Mouse (Mus musculus) embryonic facial prominence, embryonic 14.5 days (tissue): ENCODE data around the gene C1qtnf3. TPM values are rescaled to one million over a fixed set of nuclear protein-coding genes. Genes with fewer than 3 reads are reported as not detected.

Source experiments
- ATAC-seq: fragments of 200-750 bp; cut with Nextera tagmentation; 2 replicates; pipeline ENCODE4 v1.8.0; 2017; ENCODE audit warnings: low read depth, moderate number of reproducible peaks, moderate TSS enrichment
- DNase-seq: peaks from one replicate; pipeline ENCODE4 v3.0.0-alpha.2; 2015; ENCODE audit warnings: low spot score
- H3K27ac ChIP-seq: fragments of 300-500 bp; sonication (generic); replicated peaks from 2 replicates; pipeline ENCODE4 v1.5.1; 2014; ENCODE audit warnings: low read depth, mild to moderate bottlenecking, low read length, moderate library complexity
- H3K27me3 ChIP-seq: fragments of 300-500 bp; sonication (generic); replicated peaks from 2 replicates; pipeline ENCODE4 v1.6.1; 2014; ENCODE audit warnings: low read length; ENCODE audit not compliant: control insufficient read depth, insufficient read depth
- H3K36me3 ChIP-seq: fragments of 300-500 bp; sonication (generic); 2 replicates; pipeline ENCODE4 v1.6.1; 2014; ENCODE audit warnings: low read length, mixed read lengths; ENCODE audit not compliant: control insufficient read depth, insufficient read depth
- H3K4me1 ChIP-seq: fragments of 300-500 bp; sonication (generic); 2 replicates; pipeline ENCODE4 v1.6.1; 2014; ENCODE audit warnings: antibody characterized with exemption, low read length; ENCODE audit not compliant: control insufficient read depth, insufficient read depth
- H3K4me2 ChIP-seq: fragments of 300-500 bp; sonication (generic); 2 replicates; pipeline ENCODE4 v1.6.1; 2014; ENCODE audit warnings: low read depth, mild to moderate bottlenecking, low read length, moderate library complexity, mixed read lengths
- H3K4me3 ChIP-seq: fragments of 300-500 bp; sonication (generic); 2 replicates; pipeline ENCODE4 v1.5.1; 2014; ENCODE audit warnings: low read depth, mild to moderate bottlenecking, low read length
- H3K9ac ChIP-seq: fragments of 300-500 bp; sonication (generic); 2 replicates; pipeline ENCODE4 v1.6.1; 2014; ENCODE audit warnings: low read depth, mild to moderate bottlenecking, low read length, moderate library complexity, mixed read lengths
- H3K9me3 ChIP-seq: fragments of 300-500 bp; sonication (generic); 2 replicates; pipeline ENCODE4 v1.6.1; 2016; ENCODE audit warnings: low read length; ENCODE audit not compliant: control insufficient read depth
- WGBS: fragments of 180-500 bp; shearing (Covaris S2); extraction: QIAGEN DNeasy Blood & Tissue Kit; methylation state at CpG from one replicate; pipeline ENCODE4 v1.1.7; 2014; 5-methylcytosine and 5-hydroxymethylcytosine counted together
- polyA plus RNA-seq: library from polyadenylated mRNA; unstranded; fragments of >200 nt; fragmentation: Nextera tagmentation; extraction: Ambion mirVana; gene quantifications from 2 replicates; pipeline ENCODE4 v1.2.1, GENCODE M21; 2014

The C1qtnf3 gene
- polyA plus RNA-seq, 1 experiment from 2014 or later: 115 TPM

- H3K4me1 ChIP-seq: no peaks in the 10 kb centered on the region
- no peak for ATAC-seq
- no peak overlapping the region for H3K9ac ChIP-seq
- no peaks in the 10 kb centered on the region for H3K9me3 ChIP-seq
- no peaks in the 10 kb centered on the region for H3K27me3 ChIP-seq
- H3K4me2 ChIP-seq: no peak overlapping the region
- no peaks in the 10 kb centered on the region for H3K36me3 ChIP-seq
- H3K27ac ChIP-seq: no peak overlapping the region
- 70% methylated on average over 4 of the region's 4 CpGs for WGBS
- no peak for DNase-seq
- no peak overlapping the region for H3K4me3 ChIP-seq
These were observed 28.8 kb upstream of the C1qtnf3 start for GRCm38 (mm10) chr15:10923076-10923995.

- Histone ChIP-seq H3K27ac (no peak overlapping the region), H3K4me3 (no peak overlapping the region), H3K9ac (no peak overlapping the region), H3K9me3 (no peaks in the 10 kb centered on the region), H3K27me3 (no peaks in the 10 kb centered on the region), H3K36me3 (no peaks in the 10 kb centered on the region), H3K4me1 (no peaks in the 10 kb centered on the region), H3K4me2 (no peak overlapping the region)
- DNase-seq (no peak), ATAC-seq (no peak)
- 30% methylated on average over 8 of the region's 8 CpGs for WGBS
These were observed 24.8 kb upstream of the C1qtnf3 start for GRCm38 (mm10) chr15:10927325-10927724.

GRCm38 (mm10) chr15:10928633-10929270 lies 23.4 kb upstream of the C1qtnf3 start:
- Histone ChIP-seq H3K9me3 (no peaks in the 10 kb centered on the region), H3K4me1 (no peaks in the 10 kb centered on the region), H3K27me3 (no peaks in the 10 kb centered on the region), H3K27ac (peak overlapping the region; percentile 36; the same call in 1 of the 2 replicates), H3K9ac (no peak overlapping the region), H3K36me3 (no peaks in the 10 kb centered on the region), H3K4me2 (no peak overlapping the region), H3K4me3 (no peak overlapping the region)
- 74% methylated on average over 5 of the region's 5 CpGs for WGBS
- ATAC-seq: peak; percentile 41; the same call in 1 of the 2 replicates
- peak; percentile 60 for DNase-seq

GRCm38 (mm10) chr15:10933930-10934329 lies 18.2 kb upstream of the C1qtnf3 start:
- no peak overlapping the region for H3K4me2 ChIP-seq
- H3K4me3 ChIP-seq: no peak overlapping the region
- WGBS: 50% methylated on average over 1 of the region's 1 CpGs
- no peaks in the 10 kb centered on the region for H3K36me3 ChIP-seq
- no peak overlapping the region for H3K9ac ChIP-seq
- ATAC-seq (no peak), DNase-seq (no peak)
- H3K4me1 ChIP-seq: no peaks in the 10 kb centered on the region
- H3K9me3 ChIP-seq: no peaks in the 10 kb centered on the region
- no peak overlapping the region for H3K27ac ChIP-seq
- H3K27me3 ChIP-seq: no peaks in the 10 kb centered on the region

- 49% methylated on average over 15 of the region's 15 CpGs for WGBS
- Histone ChIP-seq H3K9ac (no peak overlapping the region), H3K27ac (peak overlapping the region; percentile 61), H3K36me3 (no peaks in the 10 kb centered on the region), H3K4me2 (no peak overlapping the region), H3K4me3 (no peak overlapping the region), H3K4me1 (peaks cover 15% of the 10 kb centered on the region), H3K27me3 (no peaks in the 10 kb centered on the region), H3K9me3 (peaks cover 4% of the 10 kb centered on the region; the same call in 1 of the 2 replicates)
- ATAC-seq: peak; percentile 91
- peak; percentile 91 for DNase-seq
These were observed 11.7 kb upstream of the C1qtnf3 start for GRCm38 (mm10) chr15:10940148-10941108.

- Histone ChIP-seq H3K36me3 (no peaks in the 10 kb centered on the region), H3K9ac (no peak overlapping the region), H3K27me3 (no peaks in the 10 kb centered on the region), H3K4me2 (no peak overlapping the region), H3K4me1 (peaks cover 15% of the 10 kb centered on the region), H3K9me3 (peaks cover 4% of the 10 kb centered on the region; the same call in 1 of the 2 replicates), H3K4me3 (no peak overlapping the region), H3K27ac (peak overlapping the region; percentile 52; the same call in 1 of the 2 replicates)
- peak; percentile 56 for DNase-seq
- WGBS: 64% methylated on average over 6 of the region's 6 CpGs
- no peak for ATAC-seq
These were observed 10.2 kb upstream of the C1qtnf3 start for GRCm38 (mm10) chr15:10941901-10942300.

- Histone ChIP-seq H3K9me3 (peaks cover 4% of the 10 kb centered on the region; the same call in 1 of the 2 replicates), H3K27ac (no peak overlapping the region), H3K4me1 (peaks cover 7% of the 10 kb centered on the region), H3K4me3 (no peak overlapping the region), H3K36me3 (no peaks in the 10 kb centered on the region), H3K4me2 (no peak overlapping the region), H3K27me3 (no peaks in the 10 kb centered on the region; the same call in 1 of the 2 replicates), H3K9ac (no peak overlapping the region)
- 74% methylated on average over 1 of the region's 1 CpGs for WGBS
- ATAC-seq (0 out of 2 replicates have a peak, but pooled peaks have one; percentile 60), DNase-seq (peak; percentile 47)
These were observed 4.3 kb upstream of the C1qtnf3 start for GRCm38 (mm10) chr15:10947852-10948251.
